Mouse (Mus musculus) MEL (cell line): ENCODE data around the gene Rps16. TPM values are rescaled to one million over a fixed set of nuclear protein-coding genes. Genes with fewer than 3 reads are reported as not detected.

Experiments
- DNase-seq: peaks from one replicate; pipeline ENCODE4 v3.0.0; 2011; ENCODE audit warnings: low read depth, low spot score
- H3K27ac ChIP-seq: 2 replicates; pipeline ENCODE4 v1.5.1; 2012; ENCODE audit warnings: low read depth, mild to moderate bottlenecking, control low read depth, low read length, moderate library complexity; ENCODE audit not compliant: control insufficient read depth
- H3K27me3 ChIP-seq, 2 experiments: fragments of 150-350 bp in 1 of 2; sonication (generic) in 1 of 2; 2 replicates each; pipeline ENCODE4 v1.6.1; 2012; ENCODE audit warnings: low read length in 2 of 2, mild to moderate bottlenecking in 2 of 2, improper control_type of control experiment in 1 of 2, moderate library complexity in 1 of 2; ENCODE audit not compliant: insufficient read depth in 2 of 2, control insufficient read depth in 1 of 2
- H3K36me3 ChIP-seq, 2 experiments: 2 replicates each; pipeline ENCODE4 v1.6.1; 2012 to 2014; ENCODE audit warnings: low read length in 2 of 2, improper control_type of control experiment in 1 of 2, inconsistent platforms in 1 of 2, mild to moderate bottlenecking in 1 of 2; ENCODE audit not compliant: insufficient read depth in 2 of 2, control insufficient read depth in 1 of 2
- H3K4me1 ChIP-seq, 2 experiments: fragments of 150-350 bp in 1 of 2; sonication (generic) in 1 of 2; 2 replicates each; pipeline ENCODE4 v1.6.1; 2012; ENCODE audit warnings: low read length in 2 of 2, improper control_type of control experiment in 1 of 2, mild to moderate bottlenecking in 1 of 2; ENCODE audit not compliant: insufficient read depth in 2 of 2, control insufficient read depth in 1 of 2
- H3K4me3 ChIP-seq, 2 experiments: fragments of 150-350 bp in 1 of 2; sonication (generic) in 1 of 2; 2 replicates each; pipeline ENCODE4 v1.5.1; 2012; ENCODE audit warnings: low read depth in 2 of 2, low read length in 2 of 2, mild to moderate bottlenecking in 2 of 2, moderate library complexity in 2 of 2, control low read depth in 1 of 2, improper control_type of control experiment in 1 of 2; ENCODE audit not compliant: control insufficient read depth in 1 of 2, insufficient read depth in 1 of 2
- H3K79me2 ChIP-seq: 2 replicates; pipeline ENCODE4 v1.6.1; 2012; ENCODE audit warnings: mild to moderate bottlenecking, low read length, moderate library complexity; ENCODE audit not compliant: control insufficient read depth, poor library complexity, insufficient read depth
- H3K9ac ChIP-seq: 2 replicates; pipeline ENCODE4 v1.6.1; 2012; ENCODE audit warnings: low read depth, mild to moderate bottlenecking, control low read depth, low read length, moderate library complexity; ENCODE audit not compliant: control insufficient read depth, poor library complexity, severe bottlenecking
- H3K9me3 ChIP-seq: fragments of 150-350 bp; sonication (generic); replicated peaks from 2 replicates; pipeline ENCODE4 v1.6.1; 2012; ENCODE audit warnings: mild to moderate bottlenecking, low read length, improper control_type of control experiment, moderate library complexity; ENCODE audit not compliant: insufficient read depth
- CHD1 ChIP-seq: IDR thresholded peaks from 2 replicates; pipeline ENCODE4 v1.6.1; 2012; ENCODE audit warnings: low read depth, mild to moderate bottlenecking, inconsistent platforms, low read length, improper control_type of control experiment
- CHD2 ChIP-seq: IDR thresholded peaks from 2 replicates; pipeline ENCODE4 v1.6.1; 2011; ENCODE audit warnings: low read length, improper control_type of control experiment
- CTCF ChIP-seq, 3 experiments: IDR thresholded peaks in 2 of 3; conservative IDR thresholded peaks in 1 of 3; 2 replicates each; pipeline ENCODE4 v1.5.1; 2011 to 2012; ENCODE audit warnings: low read length in 3 of 3, low read depth in 2 of 3, mild to moderate bottlenecking in 2 of 3, improper control_type of control experiment in 1 of 3, inconsistent platforms in 1 of 3, mixed read lengths in 1 of 3, moderate library complexity in 1 of 3; ENCODE audit not compliant: control insufficient read depth in 1 of 3, insufficient read depth in 1 of 3, poor library complexity in 1 of 3, severe bottlenecking in 1 of 3
- E2F4 ChIP-seq: IDR thresholded peaks from 2 replicates; pipeline ENCODE4 v1.6.1; 2011; ENCODE audit warnings: low read depth, low read length, improper control_type of control experiment, borderline replicate concordance
- ETS1 ChIP-seq: IDR thresholded peaks from 2 replicates; pipeline ENCODE4 v1.6.1; 2012; ENCODE audit warnings: low read depth, mild to moderate bottlenecking, inconsistent platforms, low read length, improper control_type of control experiment, moderate library complexity
- GATA1 ChIP-seq: IDR thresholded peaks from 2 replicates; pipeline ENCODE4 v1.6.1; 2011; ENCODE audit warnings: low read depth, low read length, improper control_type of control experiment
- HCFC1 ChIP-seq: IDR thresholded peaks from 2 replicates; pipeline ENCODE4 v1.6.1; 2012; ENCODE audit warnings: low read depth, mild to moderate bottlenecking, inconsistent platforms, low read length, improper control_type of control experiment, moderate library complexity
- JUND ChIP-seq: IDR thresholded peaks from 2 replicates; pipeline ENCODE4 v1.6.1; 2011; ENCODE audit warnings: low read depth, mild to moderate bottlenecking, improper control_type of control experiment, low read length
- MAZ ChIP-seq: IDR thresholded peaks from 2 replicates; pipeline ENCODE4 v1.6.1; 2012; ENCODE audit warnings: low read depth, mild to moderate bottlenecking, inconsistent platforms, low read length, improper control_type of control experiment
- MEF2A ChIP-seq: IDR thresholded peaks from 2 replicates; pipeline ENCODE4 v1.6.1; 2014; ENCODE audit warnings: low read depth, mild to moderate bottlenecking, inconsistent platforms, low read length, improper control_type of control experiment; ENCODE audit not compliant: poor library complexity, insufficient replicate concordance, severe bottlenecking; ENCODE audit errors: extremely low read depth
- MXI1 ChIP-seq: IDR thresholded peaks from 2 replicates; pipeline ENCODE4 v1.6.1; 2011; ENCODE audit warnings: mild to moderate bottlenecking, low read depth, low read length, improper control_type of control experiment
- MYB ChIP-seq: IDR thresholded peaks from 2 replicates; pipeline ENCODE4 v1.6.1; 2011; ENCODE audit warnings: mild to moderate bottlenecking, low read depth, low read length, improper control_type of control experiment
- MYC ChIP-seq: IDR thresholded peaks from 2 replicates; pipeline ENCODE4 v1.6.1; 2011; ENCODE audit warnings: low read depth, mild to moderate bottlenecking, low read length, improper control_type of control experiment, moderate library complexity
- NELFE ChIP-seq: IDR thresholded peaks from 2 replicates; pipeline ENCODE4 v1.6.1; 2011; ENCODE audit warnings: low read depth, low read length, improper control_type of control experiment
- NRF1 ChIP-seq: IDR thresholded peaks from 2 replicates; pipeline ENCODE4 v1.6.1; 2014; ENCODE audit warnings: low read depth, mild to moderate bottlenecking, inconsistent platforms, low read length, improper control_type of control experiment, moderate library complexity; ENCODE audit not compliant: poor library complexity, insufficient read depth, severe bottlenecking
- POLR2A ChIP-seq, 2 experiments: IDR thresholded peaks; 2 replicates each; pipeline ENCODE4 v1.6.1; 2011 to 2012; ENCODE audit warnings: low read length in 2 of 2, mild to moderate bottlenecking in 2 of 2, control low read depth in 1 of 2, improper control_type of control experiment in 1 of 2, low read depth in 1 of 2, moderate library complexity in 1 of 2; ENCODE audit not compliant: control insufficient read depth in 1 of 2, insufficient read depth in 1 of 2, poor library complexity in 1 of 2
- TBP ChIP-seq: IDR thresholded peaks from 2 replicates; pipeline ENCODE4 v1.8.0; 2011; ENCODE audit warnings: low read depth, low read length, improper control_type of control experiment
- TCF12 ChIP-seq: IDR thresholded peaks from 2 replicates; pipeline ENCODE4 v1.6.1; 2014; ENCODE audit warnings: low read depth, mild to moderate bottlenecking, inconsistent platforms, low read length, improper control_type of control experiment, moderate library complexity
- UBTF ChIP-seq: IDR thresholded peaks from 2 replicates; pipeline ENCODE4 v1.6.1; 2012; ENCODE audit warnings: low read depth, mild to moderate bottlenecking, inconsistent platforms, low read length, improper control_type of control experiment, moderate library complexity, borderline replicate concordance; ENCODE audit not compliant: insufficient read depth
- USF1 ChIP-seq: IDR thresholded peaks from 2 replicates; pipeline ENCODE4 v1.6.1; 2014; ENCODE audit warnings: low read depth, mild to moderate bottlenecking, inconsistent platforms, low read length, improper control_type of control experiment, moderate library complexity
- ZKSCAN1 ChIP-seq: IDR thresholded peaks from 2 replicates; pipeline ENCODE4 v1.6.1; 2012; ENCODE audit warnings: low read depth, mild to moderate bottlenecking, inconsistent platforms, low read length, improper control_type of control experiment, moderate library complexity
- polyA plus RNA-seq, 2 experiments: library from polyadenylated mRNA; stranded (reverse) in 1 of 2; unstranded in 1 of 2; fragments of >175 nt in 1 of 2; fragments of >200 nt in 1 of 2; gene quantifications; 2 replicates each; pipeline versions ENCODE4 v1.2.1 to v1.2.4; 2012; ENCODE audit warnings: low replicate concordance in 2 of 2, low read depth in 1 of 2; ENCODE audit not compliant: insufficient read length in 2 of 2, insufficient read depth in 1 of 2, missing spikeins in 1 of 2
- total RNA-seq: library from RNA; depleted of rRNA; stranded (reverse); fragments of 300-350 nt; gene quantifications from 2 replicates; pipeline ENCODE4 v1.2.3, GENCODE M21; 2012

The Rps16 gene
- total and polyA plus RNA-seq, 3 experiments, result 1,661 to 2,343 (median 1,740) TPM

DNA sequence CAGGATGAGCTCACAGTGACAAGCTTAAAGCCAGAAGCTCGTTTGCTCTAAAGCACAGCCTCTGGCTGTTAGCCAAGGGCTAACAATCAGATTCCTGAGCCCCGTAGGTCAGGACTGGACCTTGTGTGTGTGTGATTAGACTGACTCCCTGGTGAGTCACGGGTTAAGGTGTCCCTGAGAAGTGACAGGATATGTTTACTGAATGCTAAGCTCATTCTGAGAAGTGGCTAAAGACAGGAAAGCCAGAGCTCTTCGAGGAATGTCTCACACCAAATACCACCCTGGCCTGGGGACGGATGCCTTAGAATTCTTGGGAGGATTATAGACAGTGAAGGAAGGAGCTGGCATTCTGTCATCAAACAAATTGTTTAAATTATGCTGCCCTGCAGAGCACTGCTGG is 7.5 kb downstream of the Rps16 start:
- Histone ChIP-seq H3K36me3 (peaks cover 2 to 5% of the 10 kb centered on the region in 2 experiments), H3K9me3 (no peaks in the 10 kb centered on the region), H3K27me3 (no peaks in the 10 kb centered on the region), H3K79me2 (no peaks in the 10 kb centered on the region), H3K4me1 (peaks cover 0 to 8% of the 10 kb centered on the region in 2 experiments; a peak in 1 of 4 replicates), H3K9ac (no peak overlapping the region), H3K27ac (no peak overlapping the region), H3K4me3 (no peak overlapping the region)
- no peak for DNase-seq
- TF ChIP-seq TCF12 (no peak), TBP (no peak), NRF1 (no peak), JUND (no peak), ETS1 (no peak), E2F4 (no peak), MXI1 (no peak), MEF2A (no peak)

GRCm38 (mm10) chr7:28358431-28358830 is 8.0 kb downstream of the Rps16 start:
- Histone ChIP-seq H3K36me3 (peaks cover 0 to 1% of the 10 kb centered on the region in 2 experiments; a peak in 2 of 4 replicates), H3K27me3 (no peaks in the 10 kb centered on the region), H3K79me2 (no peaks in the 10 kb centered on the region), H3K4me3 (no peak overlapping the region), H3K4me1 (peaks cover 0 to 6% of the 10 kb centered on the region in 2 experiments; a peak in 1 of 4 replicates), H3K27ac (no peak overlapping the region), H3K9ac (no peak overlapping the region), H3K9me3 (no peaks in the 10 kb centered on the region)
- no peak for DNase-seq
- no peak for TF ChIP-seq USF1
- no peak for TF ChIP-seq ZKSCAN1
- TF ChIP-seq POLR2A (IDR thresholded peaks at IDR 0.05; ENCODE audit: control insufficient read depth in 1 of 2, insufficient read depth in 1 of 2, low read depth in 1 of 2, low read length in 2 of 2, poor library complexity in 1 of 2), result no peak

- no peak for TF ChIP-seq NELFE
- TF ChIP-seq HCFC1, result no peak
- TF ChIP-seq MYC, result no peak
- TF ChIP-seq CTCF (IDR thresholded peaks at IDR 0.05 in 2 of 3, conservative IDR thresholded peaks at IDR 0.05 in 1 of 3; ENCODE audit: control insufficient read depth in 1 of 3, insufficient read depth in 1 of 3, low read depth in 2 of 3, low read length in 3 of 3, poor library complexity in 1 of 3, severe bottlenecking in 1 of 3), result no peak
- no peak for TF ChIP-seq TCF12
- TF ChIP-seq MAZ, result no peak
- TF ChIP-seq NRF1, result no peak
- TF ChIP-seq CHD1, result no peak
- no peak for TF ChIP-seq JUND
- TF ChIP-seq CHD2, result no peak
- no peak for TF ChIP-seq MYB
- no peak for TF ChIP-seq GATA1
- no peak for TF ChIP-seq UBTF
- TF ChIP-seq, all 39 proteins: peak for 0
- Histone ChIP-seq H3K4me3 (no peak overlapping the region), H3K36me3 (no peaks in the 10 kb centered on the region), H3K27ac (no peak overlapping the region), H3K9me3 (no peaks in the 10 kb centered on the region), H3K27me3 (no peaks in the 10 kb centered on the region), H3K79me2 (no peaks in the 10 kb centered on the region), H3K9ac (no peak overlapping the region), H3K4me1 (peaks cover 0 to 5% of the 10 kb centered on the region in 2 experiments; a peak in 1 of 4 replicates)
- DNase-seq, result no peak
Observed at GRCm38 (mm10) chr7:28359854-28360253, 9.4 kb downstream of the Rps16 start.
